Mouse (Mus musculus) bone marrow macrophage, adult 2 months (primary cell): ENCODE measurements around the gene Sox5.

Experiments used
- CTCF ChIP-seq: IDR thresholded peaks from 2 replicates; pipeline ENCODE4 v1.5.1; 2012; ENCODE audit warnings: low read depth, mild to moderate bottlenecking, low read length, moderate library complexity
- POLR2A ChIP-seq: IDR thresholded peaks from 2 replicates; pipeline ENCODE4 v1.6.1; 2012; ENCODE audit warnings: mild to moderate bottlenecking, low read depth, low read length, borderline replicate concordance

GRCm38 (mm10) chr6:144707976-144708375 is 73.8 kb downstream of the Sox5 start:
- TF ChIP-seq CTCF (no peak), POLR2A (no peak)
